In the genomic region with DNA sequence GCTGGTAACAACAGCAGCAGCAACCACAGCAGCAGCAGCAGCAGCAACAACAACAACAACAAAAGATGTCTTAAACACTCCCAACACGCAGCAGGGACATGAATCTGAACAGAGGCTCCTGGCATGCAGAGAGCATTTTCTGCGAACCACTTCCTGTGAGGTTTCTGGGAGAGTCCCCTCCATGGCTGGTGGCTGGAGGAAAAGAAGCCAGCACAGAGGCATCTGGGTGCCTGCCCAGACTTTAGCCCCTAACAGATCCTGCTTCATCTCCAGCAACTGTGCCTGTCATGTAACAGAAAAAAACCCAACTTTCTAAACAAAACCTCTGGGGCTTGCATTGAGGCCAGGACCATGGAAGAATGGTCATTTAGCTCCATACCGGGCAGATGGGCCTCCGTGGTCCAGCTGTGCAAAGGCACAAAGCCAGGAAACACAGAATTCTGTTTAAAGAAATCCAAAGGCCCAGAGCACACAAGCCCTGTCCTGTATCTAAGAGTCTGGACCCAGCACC, we compare ENCODE assay signal across 8 mouse cellular contexts. TPM values are rescaled to one million over a fixed set of nuclear protein-coding genes. Genes with fewer than 3 reads are reported as not detected.
A peak's percentile ranks its signal among the peaks of the same experiment; 100 is the strongest.
DNase-seq lines count a peak whose midpoint lies in the region; ATAC-seq and TF ChIP-seq lines count a peak whose summit lies in the region.

No protein-coding gene starts in this region.

- no peak overlapping the region for H3K4me2 ChIP-seq in embryonic facial prominence, embryonic 14.5 days (ENCODE audit: low read depth, low read length)
- H3K4me2 ChIP-seq in liver, postnatal 0 days (ENCODE audit: low read depth, low read length): no peak overlapping the region

- 32% methylated on average over 4 of the region's 4 CpGs for WGBS in embryonic facial prominence, embryonic 14.5 days
- 26% methylated on average over 4 of the region's 4 CpGs for WGBS in liver, postnatal 0 days (ENCODE audit: insufficient replicate concordance)

- H3K4me3 ChIP-seq in layer of hippocampus, adult 2 months: no peak overlapping the region
- H3K4me3 ChIP-seq in embryonic facial prominence, embryonic 14.5 days (ENCODE audit: low read depth, low read length): no peak overlapping the region
- no peak overlapping the region for H3K4me3 ChIP-seq in liver, postnatal 0 days (ENCODE audit: low read depth, low read length)

- no peak for DNase-seq in layer of hippocampus, adult 2 months (ENCODE audit: low spot score in 2 of 2)
- DNase-seq in layer of hippocampus, adult 9-10 months (ENCODE audit: low spot score): no peak
- peak; percentile 72 for DNase-seq in embryonic facial prominence, embryonic 14.5 days (ENCODE audit: low spot score)
- DNase-seq in liver, postnatal 0 days: no peak
- no peak for DNase-seq in right cerebral cortex, postnatal 4 days
- no peak for DNase-seq in spleen, adult 18-20 months
- DNase-seq in ovary, postnatal 14 days (ENCODE audit: low spot score): no peak

- TF ChIP-seq EP300 in liver, postnatal 0 days (IDR thresholded peaks at IDR 0.05; ENCODE audit: low read depth): no peak

- TF ChIP-seq CTCF in layer of hippocampus, adult 2 months (conservative IDR thresholded peaks at IDR 0.05): no peak
- TF ChIP-seq CTCF in liver, postnatal 0 days (IDR thresholded peaks at IDR 0.05; ENCODE audit: low read depth): no peak

- no peak for ATAC-seq in embryonic facial prominence, embryonic 14.5 days (ENCODE audit: low read depth)
- peak; percentile 40 to 46; a peak in 2 of 4 replicates for ATAC-seq in hematopoietic stem cell, adult 5-6 weeks (replicated peaks in 1 of 2; ENCODE audit: insufficient read depth in 1 of 2, low FRiP score in 2 of 2, low TSS enrichment in 1 of 2, low read depth in 1 of 2, poor library complexity in 2 of 2, severe bottlenecking in 2 of 2)
- no peak for ATAC-seq in liver, postnatal 0 days

- peak overlapping the region; percentile 64; the same call in 1 of the 2 replicates for H3K27ac ChIP-seq in layer of hippocampus, adult 2 months
- H3K27ac ChIP-seq in embryonic facial prominence, embryonic 14.5 days (replicated peaks; ENCODE audit: low read depth, low read length): peak overlapping the region; percentile 67
- H3K27ac ChIP-seq in liver, postnatal 0 days (ENCODE audit: low read depth): peak overlapping the region; percentile 76; the same call in 1 of the 2 replicates

- H3K4me1 ChIP-seq in embryonic facial prominence, embryonic 14.5 days (ENCODE audit: control insufficient read depth, insufficient read depth, low read length): peaks cover 51% of the 10 kb centered on the region
- H3K4me1 ChIP-seq in liver, postnatal 0 days (ENCODE audit: insufficient read depth): peaks cover 24% of the 10 kb centered on the region

- H3K36me3 ChIP-seq in embryonic facial prominence, embryonic 14.5 days (ENCODE audit: control insufficient read depth, insufficient read depth, low read length): 0 out of 2 replicates have a peak, but pooled peaks cover 4% of the 10 kb centered on the region
- H3K36me3 ChIP-seq in liver, postnatal 0 days (replicated peaks; ENCODE audit: insufficient read depth, low read length): no peaks in the 10 kb centered on the region

- H3K27me3 ChIP-seq in embryonic facial prominence, embryonic 14.5 days (replicated peaks; ENCODE audit: control insufficient read depth, insufficient read depth, low read length): no peaks in the 10 kb centered on the region
- H3K27me3 ChIP-seq in liver, postnatal 0 days (ENCODE audit: insufficient read depth, low read length): no peaks in the 10 kb centered on the region

- H3K9ac ChIP-seq in embryonic facial prominence, embryonic 14.5 days (ENCODE audit: low read depth, low read length): no peak overlapping the region; the same call in 1 of the 2 replicates
- no peak overlapping the region for H3K9ac ChIP-seq in liver, postnatal 0 days (replicated peaks)

- H3K9me3 ChIP-seq in embryonic facial prominence, embryonic 14.5 days (ENCODE audit: control insufficient read depth, low read length): no peaks in the 10 kb centered on the region
- 0 out of 2 replicates have a peak, but pooled peaks cover 4% of the 10 kb centered on the region for H3K9me3 ChIP-seq in liver, postnatal 0 days (ENCODE audit: low read length)

RNA-seq across cellular contexts. Expression of gene Col4a2, which starts 34.4 kb away (rescaled TPM):
- 10 to 100 TPM; 53.7 to 55.4 TPM for total RNA-seq in layer of hippocampus, adult 2 months (2021)
- 92.3 and 95.9 TPM in 2 replicates for polyA plus RNA-seq in embryonic facial prominence, embryonic 14.5 days (2014; fragmentation: Nextera tagmentation; extraction: Ambion mirVana)
- 16.1 and 16.9 TPM in 2 replicates for total RNA-seq in hematopoietic stem cell, adult 5-6 weeks (2017)
- 8.0 and 9.7 TPM in 2 replicates for polyA plus RNA-seq in liver, postnatal 0 days (2015; fragmentation: Nextera tagmentation; extraction: Ambion mirVana)

RNA-seq across cellular contexts. Expression of gene Col4a1, which starts 34.5 kb away (rescaled TPM):
- total RNA-seq in layer of hippocampus, adult 2 months (2021): 10 to 100 TPM; 52.0 to 53.6 TPM
- polyA plus RNA-seq in embryonic facial prominence, embryonic 14.5 days (2014; fragmentation: Nextera tagmentation; extraction: Ambion mirVana): 270 and 289 TPM in 2 replicates
- total RNA-seq in hematopoietic stem cell, adult 5-6 weeks (2017): 17.3 and 30.0 TPM in 2 replicates
- 15.8 and 22.6 TPM in 2 replicates for polyA plus RNA-seq in liver, postnatal 0 days (2015; fragmentation: Nextera tagmentation; extraction: Ambion mirVana)

Comparison
In these comparisons a context has a peak if more than half of its experiments do, and no peak if none do; other contexts are left out.
1. ATAC-seq: peak in hematopoietic stem cell, adult 5-6 weeks (2 of 2); none in embryonic facial prominence, embryonic 14.5 days (single experiment) and liver, postnatal 0 days (single experiment).
2. Peak in every context shown above with its lines, with median percentiles within 50 percentile points of each other: H3K27ac ChIP-seq.